Comparison of ENCODE assay signal across 24 mouse cellular contexts in the genomic region with DNA sequence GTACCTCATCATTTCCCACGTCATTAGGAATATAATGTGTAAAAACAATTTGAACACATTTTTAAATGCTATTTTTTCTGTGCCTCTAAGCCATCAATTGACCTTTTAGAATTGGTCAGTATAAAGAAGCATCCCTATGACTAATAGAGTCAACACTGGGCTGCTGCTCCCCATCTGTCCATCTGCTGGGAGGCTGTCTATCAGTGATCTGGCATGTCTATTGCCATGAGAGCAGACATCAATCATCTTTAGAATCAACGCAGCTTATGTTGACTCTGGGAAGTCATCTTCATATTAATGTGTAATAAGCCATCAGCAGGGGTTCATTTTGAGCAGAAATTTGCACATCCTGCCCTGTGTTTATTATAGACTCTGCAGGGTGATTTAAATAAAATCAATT.
"Had no signal": no experiment of that assay in that cellular context is flagged by ENCODE, and none has a peak within 500 bp of the region (broad histone marks: within the 10 kb centered on the region; RNA-seq: fewer than 3 reads in every experiment).

No protein-coding gene starts in this region.

- H3K9me3 ChIP-seq: forebrain, embryonic 15.5 days; heart, embryonic 13.5 days; heart, embryonic 15.5 days; intestine, embryonic 15.5 days; limb, embryonic 13.5 days; limb, embryonic 15.5 days; liver, embryonic 12.5 days had no signal

- H3K4me1 ChIP-seq: forebrain, embryonic 15.5 days; heart, embryonic 13.5 days; heart, embryonic 15.5 days; intestine, embryonic 15.5 days; limb, embryonic 13.5 days; limb, embryonic 15.5 days; liver, embryonic 12.5 days had no signal

- H3K36me3 ChIP-seq: forebrain, embryonic 15.5 days; heart, embryonic 13.5 days; heart, embryonic 15.5 days; intestine, embryonic 15.5 days; limb, embryonic 13.5 days; limb, embryonic 15.5 days; liver, embryonic 12.5 days had no signal

- H3K9ac ChIP-seq: forebrain, embryonic 15.5 days; forebrain, postnatal 0 days; heart, embryonic 13.5 days; heart, embryonic 15.5 days; intestine, embryonic 15.5 days; limb, embryonic 13.5 days; limb, embryonic 15.5 days; liver, embryonic 12.5 days had no signal

- H3K4me2 ChIP-seq: forebrain, embryonic 15.5 days; heart, embryonic 11.5 days; heart, embryonic 13.5 days; heart, embryonic 15.5 days; intestine, embryonic 15.5 days; limb, embryonic 13.5 days; limb, embryonic 15.5 days; liver, embryonic 12.5 days had no signal

- H3K27ac ChIP-seq: forebrain, embryonic 15.5 days; heart, adult 2 months; heart, embryonic 13.5 days; heart, embryonic 15.5 days; intestine, embryonic 15.5 days; layer of hippocampus, adult 2 months; limb, embryonic 13.5 days; limb, embryonic 15.5 days; liver, embryonic 12.5 days had no signal

- H3K4me3 ChIP-seq: forebrain, embryonic 15.5 days; heart, adult 2 months; heart, embryonic 13.5 days; heart, embryonic 15.5 days; intestine, embryonic 15.5 days; layer of hippocampus, adult 2 months; limb, embryonic 13.5 days; limb, embryonic 15.5 days; liver, embryonic 12.5 days had no signal

- ATAC-seq: forebrain, embryonic 15.5 days; forebrain, postnatal 0 days; inflammation-experienced regulatory T-cells, adult 6 months; intestine, embryonic 15.5 days; intestine, postnatal 0 days; liver, embryonic 12.5 days had no signal

- DNase-seq: forebrain, postnatal 0 days; gastrocnemius, postnatal 14 days; gastrocnemius, postnatal 36 days; heart, adult 11 months; heart, adult 2 months; heart, postnatal 14 days; heart, postnatal 36 days; kidney, adult 18-20 months; kidney, adult 8-10 months; kidney, postnatal 10 days; kidney, postnatal 25 days; kidney, postnatal 4 days; left cerebral cortex, postnatal 4 days had no signal

- H3K27me3 ChIP-seq: forebrain, embryonic 15.5 days; heart, embryonic 13.5 days; heart, embryonic 15.5 days; intestine, embryonic 15.5 days; limb, embryonic 13.5 days; limb, embryonic 15.5 days; liver, embryonic 12.5 days had no signal
